Mouse (Mus musculus): ENCODE data around the gene Tomm6.

Gene Tomm6

GRCm38 (mm10) chr17:47688344-47688607, at the start of gene Tomm6:
Tomm6 (minus strand) TSS chr17:47688386.
- no peak for DNase-seq

GRCm38 (mm10) chr17:47737271-47738065, 49.3 kb upstream of the Tomm6 start:
- peak; percentile 83 for DNase-seq

GRCm38 (mm10) chr17:47736856-47737255, 48.7 kb upstream of the Tomm6 start, which contains the start of gene Tfeb:
Tfeb (plus strand) TSS chr17:47737030.
- peak; percentile 96 for DNase-seq

DNA sequence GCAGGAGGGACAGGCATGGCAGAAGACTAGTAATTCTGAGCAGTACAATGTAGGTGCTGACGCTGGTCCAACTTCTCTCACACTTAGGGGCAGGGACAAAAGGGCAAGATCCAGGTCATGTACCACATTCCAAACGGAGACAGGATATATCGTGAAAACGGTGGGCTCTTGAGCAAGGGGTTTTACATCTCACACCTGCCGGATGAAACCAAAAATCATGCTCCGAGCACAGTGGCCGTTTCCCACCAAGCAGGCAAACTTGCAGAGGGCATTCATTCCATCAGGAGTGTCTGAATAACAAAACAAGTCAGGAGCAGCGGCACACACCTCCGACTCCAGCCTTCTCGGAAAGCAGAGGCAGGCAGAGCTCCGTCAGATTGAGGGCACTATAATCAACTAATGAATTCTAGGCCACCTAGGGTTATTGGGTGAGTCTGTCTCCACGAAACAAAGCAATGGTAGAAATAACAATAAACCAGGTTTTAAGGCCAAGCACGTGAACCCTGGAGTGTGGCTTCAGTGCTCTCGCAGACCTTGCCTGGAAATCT, 47.4 kb upstream of the Tomm6 start:
- no peak for DNase-seq

DNA sequence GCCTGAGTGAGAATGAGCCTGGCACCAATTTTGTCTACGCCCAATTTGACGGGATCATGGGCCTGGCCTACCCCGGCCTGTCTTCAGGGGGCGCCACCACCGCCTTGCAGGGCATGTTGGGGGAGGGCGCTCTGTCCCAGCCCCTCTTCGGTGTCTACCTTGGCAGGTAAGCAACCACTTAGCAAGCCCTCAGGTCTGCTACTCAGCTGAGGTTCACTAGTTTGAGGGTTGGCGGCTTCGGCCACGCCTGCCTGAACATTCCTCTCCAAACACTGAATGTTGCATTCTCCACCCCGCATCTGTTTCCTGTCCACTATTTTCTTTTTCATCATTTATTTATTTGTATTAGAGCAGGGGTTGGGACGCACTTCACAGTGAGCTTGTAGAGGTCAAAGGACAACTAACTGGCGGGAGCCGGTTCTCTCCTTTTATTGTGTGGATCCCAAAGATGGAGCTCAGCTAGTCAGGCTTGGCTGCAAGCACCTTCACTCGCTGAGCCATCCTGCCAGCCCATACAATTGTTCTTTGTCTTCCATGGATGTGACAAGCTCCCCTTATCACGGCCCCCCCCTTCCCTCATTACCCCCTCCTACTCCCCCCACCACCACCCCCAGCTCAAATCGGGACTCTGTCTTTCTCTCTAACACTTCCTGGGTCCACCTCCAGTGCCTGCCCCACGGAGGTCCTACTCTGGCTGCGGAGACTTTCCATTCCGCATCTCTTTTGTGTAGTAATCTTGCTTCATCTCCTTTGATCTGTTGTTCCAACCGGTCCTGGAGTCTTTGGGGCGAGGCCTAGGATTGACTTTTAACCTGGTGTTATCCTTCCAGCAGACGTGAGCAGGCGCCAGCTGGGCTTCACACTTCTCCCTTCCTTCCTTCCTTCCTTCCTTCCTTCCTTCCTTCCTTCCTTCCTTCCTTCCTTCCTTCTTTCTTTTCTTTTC, 42.7 kb upstream of the Tomm6 start:
- DNase-seq, result no peak

- DNase-seq, result no peak
Observed at GRCm38 (mm10) chr17:47726566-47726965, 38.4 kb upstream of the Tomm6 start, which contains the start of gene Pgc. Pgc (plus strand) TSS chr17:47726842.

- no peak for DNase-seq
Observed at GRCm38 (mm10) chr17:47721183-47721582, 33.0 kb upstream of the Tomm6 start.

- DNase-seq, result no peak
Observed at GRCm38 (mm10) chr17:47715037-47715436, 26.9 kb upstream of the Tomm6 start.

DNA sequence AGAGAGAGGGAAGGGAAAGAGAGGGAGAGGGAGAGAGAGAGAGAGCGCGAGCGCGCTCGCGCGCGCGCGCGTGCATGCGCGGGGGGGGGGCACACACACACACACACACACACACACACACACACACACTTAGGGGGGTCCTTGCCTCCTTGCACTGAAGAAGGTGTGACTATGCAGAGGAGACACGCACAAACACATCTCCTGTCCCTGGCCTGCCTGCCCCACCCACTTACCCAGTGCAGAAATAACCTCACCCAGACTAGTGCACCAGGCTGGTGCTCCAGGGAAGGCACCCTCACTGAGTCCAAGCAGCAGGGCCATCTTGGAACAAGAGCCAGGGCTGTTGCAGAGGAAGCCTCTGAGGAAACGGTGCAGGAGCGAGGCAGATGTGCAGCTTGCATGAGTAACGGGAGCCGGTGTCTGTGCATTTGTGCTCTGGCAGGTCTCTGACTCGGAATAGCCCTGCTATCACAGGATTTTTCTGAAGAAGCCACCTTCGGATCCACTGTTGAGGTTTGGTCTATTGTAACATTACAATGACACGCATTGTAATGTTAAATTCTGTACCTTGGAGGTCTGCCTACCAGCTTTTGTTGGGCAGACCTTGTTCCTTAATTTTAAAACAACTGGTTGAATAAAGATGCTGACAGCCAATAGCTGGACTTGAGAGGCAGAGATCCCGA, 24.8 kb upstream of the Tomm6 start:
- no peak for DNase-seq

- no peak for DNase-seq
Observed at GRCm38 (mm10) chr17:47711883-47712282, 23.7 kb upstream of the Tomm6 start.

GRCm38 (mm10) chr17:47710036-47710435, 21.9 kb upstream of the Tomm6 start:
- DNase-seq, result no peak

GRCm38 (mm10) chr17:47708972-47709371, 20.8 kb upstream of the Tomm6 start:
- DNase-seq, result no peak

DNA sequence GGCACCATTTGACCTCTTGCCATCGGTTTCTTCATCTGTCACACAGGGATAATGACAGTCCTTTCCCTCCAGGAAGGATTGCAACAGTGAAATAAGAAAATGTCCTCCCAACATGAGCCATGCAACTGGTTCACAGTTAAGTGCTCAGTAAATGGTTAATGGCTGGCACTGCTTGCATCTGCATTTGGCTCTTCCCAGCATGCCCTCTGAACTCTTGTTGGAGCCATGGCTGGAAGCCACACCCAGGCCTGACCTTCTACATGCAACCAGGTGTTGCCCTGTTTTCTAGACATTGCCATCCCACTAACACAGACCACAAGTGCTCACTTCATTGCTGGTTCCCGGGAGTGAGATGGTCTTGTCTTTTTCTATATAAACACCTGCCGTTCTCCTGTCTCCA, 19.8 kb upstream of the Tomm6 start:
- DNase-seq, result no peak

DNA sequence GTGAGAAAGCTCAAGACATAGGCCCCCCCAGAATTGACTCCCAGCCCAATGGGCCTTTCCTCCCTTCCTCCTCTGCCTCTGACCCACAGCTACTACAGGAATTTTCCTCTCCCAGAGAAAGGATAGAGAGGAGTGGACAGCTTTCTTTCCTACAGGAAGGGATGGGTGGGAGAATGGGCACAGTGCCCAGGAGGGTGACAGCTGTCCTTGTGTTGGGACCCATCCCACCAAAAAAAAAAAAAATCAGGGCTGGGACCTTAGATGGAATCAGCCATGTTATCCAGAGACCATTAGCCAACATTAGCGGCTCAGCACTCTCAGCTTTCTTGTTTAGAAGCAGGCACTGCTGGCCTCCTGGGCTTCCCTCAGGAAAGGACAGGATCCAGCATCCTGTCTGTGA, 18.0 kb upstream of the Tomm6 start:
- DNase-seq, result no peak

- DNase-seq, result no peak
Observed at GRCm38 (mm10) chr17:47704692-47705091, 16.5 kb upstream of the Tomm6 start.

DNA sequence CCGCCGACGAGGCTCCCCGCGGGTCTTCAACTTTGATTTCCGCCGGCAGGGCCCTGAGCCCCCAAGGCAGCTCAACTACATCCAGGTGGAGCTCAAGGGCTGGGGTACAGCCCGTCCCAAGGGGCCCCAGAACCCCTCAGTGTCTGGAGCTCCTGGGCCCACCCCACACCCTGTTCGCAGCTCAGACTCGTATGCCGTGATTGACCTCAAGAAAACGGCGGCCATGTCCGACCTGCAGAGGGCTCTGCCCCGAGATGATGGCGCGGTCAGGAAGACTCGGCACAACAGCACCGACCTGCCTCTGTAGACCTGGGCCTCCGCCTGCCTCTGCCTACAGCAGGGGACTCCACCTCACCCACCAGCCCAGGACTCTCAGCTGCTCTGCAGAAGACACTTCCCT, 15.4 kb upstream of the Tomm6 start:
- peak; percentile 17 for DNase-seq

- DNase-seq, result no peak
Observed at GRCm38 (mm10) chr17:47702548-47703345, 14.6 kb upstream of the Tomm6 start.

DNA sequence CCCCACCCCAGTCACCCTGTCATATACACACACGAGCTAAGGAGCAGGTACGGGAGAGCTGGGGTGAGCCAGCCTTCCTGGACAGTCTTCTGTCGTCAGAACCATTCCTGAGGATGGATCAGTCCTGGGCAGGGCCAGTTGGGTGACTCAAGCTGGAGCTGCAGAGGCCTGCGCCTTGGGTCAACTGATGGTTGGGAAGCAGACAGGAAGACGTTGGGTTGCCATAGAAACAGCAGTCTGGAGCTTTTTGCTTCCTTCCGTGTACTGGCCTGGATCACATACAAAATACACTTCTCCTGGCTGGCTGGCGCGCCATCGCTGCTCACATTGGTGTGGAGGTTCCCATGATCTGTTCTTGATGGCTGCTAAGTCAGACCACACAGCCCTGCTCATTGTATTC, 13.6 kb upstream of the Tomm6 start:
- no peak for DNase-seq

GRCm38 (mm10) chr17:47699055-47699454, 10.9 kb upstream of the Tomm6 start:
- DNase-seq, result no peak

DNA sequence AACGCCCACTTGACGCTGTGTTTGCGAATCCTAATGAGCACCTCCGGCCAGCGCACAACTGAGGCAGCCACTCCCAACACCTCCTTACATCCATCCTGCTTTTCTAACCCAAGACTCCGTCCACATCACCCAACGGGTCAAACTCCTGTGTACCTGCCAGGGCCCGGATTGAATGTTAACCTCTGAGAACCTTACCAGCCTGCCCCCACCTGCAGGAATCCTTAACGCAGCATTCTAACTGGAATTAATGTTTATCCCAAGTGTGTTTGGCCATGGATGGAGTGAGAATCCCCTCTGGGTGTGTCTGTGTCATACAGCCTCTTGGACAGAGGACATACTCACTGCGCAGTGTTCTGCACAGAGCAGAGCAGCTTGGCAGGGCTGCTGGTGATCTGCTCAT, 10.0 kb upstream of the Tomm6 start:
- no peak for DNase-seq

- no peak for DNase-seq
Observed at GRCm38 (mm10) chr17:47695337-47695710, 7.1 kb upstream of the Tomm6 start.

Data from embryo, embryonic 11 days (tissue).